Mouse (Mus musculus) B cell, adult 2 months (primary cell): ENCODE measurements around the gene Gm49721.
"Not testable (repeated sequence)": the region's sequence is repeated elsewhere in the genome, so short reads cannot be mapped to it uniquely, and the experiment has no call there.

Experiments used
- DNase-seq, 2 experiments: peaks; one replicate each; pipeline ENCODE4 v3.0.0; 2022

Gene Gm49721

GRCm38 (mm10) chr17:7084523-7084922, 105.8 kb downstream of the Gm49721 start:
- DNase-seq = not testable (repeated sequence)

GRCm38 (mm10) chr17:7085469-7086168, 106.9 kb downstream of the Gm49721 start:
- not testable (repeated sequence) for DNase-seq

- not testable (repeated sequence) for DNase-seq
Observed at GRCm38 (mm10) chr17:7086836-7087235, 108.1 kb downstream of the Gm49721 start.
